Mouse (Mus musculus) olfactory bulb, adult 2 months (tissue): Measurements from ENCODE around the gene Dixdc1. TPM values are rescaled to one million over a fixed set of nuclear protein-coding genes. Genes with fewer than 3 reads are reported as not detected.

ENCODE experiments used
- H3K27ac ChIP-seq: fragments of 200-500 bp; 2 replicates; pipeline ENCODE4 v1.5.1; 2012; ENCODE audit warnings: low read depth, low read length; ENCODE audit not compliant: insufficient read depth
- H3K4me1 ChIP-seq: fragments of 200-500 bp; 2 replicates; pipeline ENCODE4 v1.6.1; 2012; ENCODE audit warnings: low read length; ENCODE audit not compliant: control insufficient read depth, insufficient read depth
- H3K4me3 ChIP-seq: fragments of 200-500 bp; 2 replicates; pipeline ENCODE4 v1.5.1; 2012; ENCODE audit warnings: mild to moderate bottlenecking, low read depth, low read length, moderate library complexity; ENCODE audit not compliant: insufficient read depth
- CTCF ChIP-seq: fragments of 200-500 bp; IDR thresholded peaks from 2 replicates; pipeline ENCODE4 v1.5.1; 2012; ENCODE audit warnings: low read depth, mild to moderate bottlenecking, low read length, moderate library complexity; ENCODE audit not compliant: insufficient read depth
- POLR2A ChIP-seq: fragments of 200-500 bp; IDR thresholded peaks from 2 replicates; pipeline ENCODE4 v1.6.1; 2012; ENCODE audit warnings: mild to moderate bottlenecking, low read depth, low read length, moderate library complexity; ENCODE audit not compliant: insufficient read depth
- WGBS: fragments of 180-500 bp; shearing (Covaris S2); methylation state at CpG from one replicate; pipeline ENCODE4 v1.1.7; 2018; 5-methylcytosine and 5-hydroxymethylcytosine counted together
- polyA plus RNA-seq: library from polyadenylated mRNA; stranded (reverse); fragments of >200 nt; gene quantifications from 2 replicates; pipeline ENCODE4 v1.2.4, GENCODE M21; 2012; ENCODE audit warnings: low replicate concordance; ENCODE audit not compliant: missing spikeins, insufficient read depth, insufficient read length

Gene Dixdc1
- polyA plus RNA-seq, 1 experiment = not detected

GRCm38 (mm10) chr9:50667579-50668498 is 71.5 kb downstream of the Dixdc1 start:
- Histone ChIP-seq H3K27ac (no peak overlapping the region), H3K4me3 (no peak overlapping the region), H3K4me1 (no peaks in the 10 kb centered on the region)
- TF ChIP-seq CTCF = no peak
- no peak for TF ChIP-seq POLR2A
- 82% methylated on average over 8 of the region's 8 CpGs for WGBS

- H3K27ac ChIP-seq = no peak overlapping the region
- no peak for TF ChIP-seq POLR2A
- TF ChIP-seq CTCF = no peak
- WGBS = 83% methylated on average over 6 of the region's 6 CpGs
- no peaks in the 10 kb centered on the region for H3K4me1 ChIP-seq
- H3K4me3 ChIP-seq = no peak overlapping the region
Observed at GRCm38 (mm10) chr9:50666442-50666841, 72.9 kb downstream of the Dixdc1 start.

GRCm38 (mm10) chr9:50664826-50665225 is 74.5 kb downstream of the Dixdc1 start:
- 73% methylated on average over 5 of the region's 5 CpGs for WGBS
- TF ChIP-seq CTCF (no peak), POLR2A (no peak)
- Histone ChIP-seq H3K4me1 (peaks cover 2% of the 10 kb centered on the region; the same call in 1 of the 2 replicates), H3K4me3 (no peak overlapping the region), H3K27ac (no peak overlapping the region)

GRCm38 (mm10) chr9:50660431-50660830 is 78.9 kb downstream of the Dixdc1 start:
- no peak for TF ChIP-seq CTCF
- no peak for TF ChIP-seq POLR2A
- Histone ChIP-seq H3K4me1 (peaks cover 5% of the 10 kb centered on the region; the same call in 1 of the 2 replicates), H3K27ac (0 out of 2 replicates have a peak overlapping the region, but pooled peaks have one; percentile 41), H3K4me3 (peak overlapping the region; percentile 48)
- WGBS = 8% methylated on average over 12 of the region's 12 CpGs

GRCm38 (mm10) chr9:50659392-50660217 is 79.7 kb downstream of the Dixdc1 start, which contains the start of gene Dlat:
TSS of gene Dlat (minus strand) at chr9:50659780.
- H3K27ac ChIP-seq = peak within 1 kb of the TSS; percentile 78
- H3K4me3 ChIP-seq = peak within 1 kb of the TSS; percentile 74
- peaks cover 5% of the 10 kb centered on the region; the same call in 1 of the 2 replicates for H3K4me1 ChIP-seq
- under 1% methylated on average over 63 of the region's 63 CpGs for WGBS
- TF ChIP-seq CTCF = no peak
- peak; percentile 88 for TF ChIP-seq POLR2A

- Histone ChIP-seq H3K4me1 (peaks cover 5% of the 10 kb centered on the region; the same call in 1 of the 2 replicates), H3K27ac (peak overlapping the region; percentile 78), H3K4me3 (peak overlapping the region; percentile 74)
- TF ChIP-seq CTCF (no peak), POLR2A (no peak)
- under 1% methylated on average over 28 of the region's 28 CpGs for WGBS
Observed at GRCm38 (mm10) chr9:50658941-50659388, 80.4 kb downstream of the Dixdc1 start.

GRCm38 (mm10) chr9:50658391-50658790 is 80.9 kb downstream of the Dixdc1 start:
- Histone ChIP-seq H3K4me1 (peaks cover 5% of the 10 kb centered on the region; the same call in 1 of the 2 replicates), H3K4me3 (no peak overlapping the region; the same call in 1 of the 2 replicates), H3K27ac (peak overlapping the region; percentile 78; the same call in 1 of the 2 replicates)
- TF ChIP-seq CTCF (no peak), POLR2A (no peak)
- 12% methylated on average over 5 of the region's 5 CpGs for WGBS

- Histone ChIP-seq H3K4me1 (no peaks in the 10 kb centered on the region), H3K4me3 (no peak overlapping the region), H3K27ac (no peak overlapping the region)
- 94% methylated on average over 10 of the region's 10 CpGs for WGBS
- TF ChIP-seq CTCF = no peak
- no peak for TF ChIP-seq POLR2A
Observed at GRCm38 (mm10) chr9:50650503-50650902, 88.8 kb downstream of the Dixdc1 start.

GRCm38 (mm10) chr9:50646826-50647370 is 92.4 kb downstream of the Dixdc1 start:
- TF ChIP-seq CTCF (no peak), POLR2A (no peak)
- H3K4me1 ChIP-seq = no peaks in the 10 kb centered on the region
- no peak overlapping the region for H3K4me3 ChIP-seq
- WGBS = 75% methylated on average over 10 of the region's 10 CpGs
- no peak overlapping the region for H3K27ac ChIP-seq
